In the genomic region with DNA sequence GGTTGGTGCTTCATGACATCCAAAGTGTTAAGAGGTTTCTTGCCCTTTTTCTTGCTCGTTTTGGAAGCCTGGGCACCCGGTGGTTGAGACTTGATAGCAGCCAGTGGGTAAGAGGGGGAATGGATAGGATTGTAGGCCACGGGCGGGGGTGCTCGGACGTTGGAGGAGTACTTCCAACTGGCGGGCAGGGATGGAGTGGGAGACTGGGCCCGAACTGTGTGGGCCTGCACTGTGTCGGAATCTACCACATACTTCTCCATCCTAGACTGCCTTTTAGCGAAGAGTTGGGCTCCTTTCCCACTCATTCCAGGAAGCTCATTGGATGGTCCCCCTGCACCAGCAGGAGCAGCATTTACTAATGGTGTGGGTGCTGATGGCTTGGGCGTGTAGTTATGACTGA, we compare ENCODE assay signal across 15 mouse cellular contexts.
"Had no signal": no experiment of that assay in that cellular context is flagged by ENCODE, and none has a peak within 500 bp of the region (broad histone marks: within the 10 kb centered on the region; RNA-seq: fewer than 3 reads in every experiment).

No protein-coding gene starts in this region.

- ATAC-seq: liver, postnatal 0 days; midbrain, embryonic 13.5 days had no signal

- DNase-seq: kidney, postnatal 10 days; kidney, postnatal 4 days; liver; liver, embryonic 13.5 days; liver, postnatal 0 days; right cerebral cortex, adult 18-20 months; right cerebral cortex, postnatal 25 days; thymus, adult 2 months; thymus, postnatal 25 days had no signal

- H3K4me2 ChIP-seq: limb, embryonic 12.5 days; liver, embryonic 13.5 days; lung, embryonic 15.5 days; midbrain, embryonic 13.5 days; neural tube, embryonic 15.5 days had no signal

- H3K27me3 ChIP-seq: limb, embryonic 12.5 days; liver, embryonic 13.5 days; lung, embryonic 15.5 days; midbrain, embryonic 13.5 days; neural tube, embryonic 15.5 days had no signal

- H3K27ac ChIP-seq: layer of hippocampus, adult 2 months; limb, embryonic 12.5 days; liver, embryonic 13.5 days; lung, embryonic 15.5 days; midbrain, embryonic 13.5 days; neural tube, embryonic 15.5 days had no signal

- H3K4me3 ChIP-seq: layer of hippocampus, adult 2 months; limb, embryonic 12.5 days; liver, embryonic 13.5 days; lung, embryonic 15.5 days; midbrain, embryonic 13.5 days; myocyte; neural tube, embryonic 15.5 days had no signal

- H3K36me3 ChIP-seq: liver, embryonic 13.5 days; lung, embryonic 15.5 days; midbrain, embryonic 13.5 days; neural tube, embryonic 15.5 days had no signal

- H3K9me3 ChIP-seq: limb, embryonic 12.5 days; liver, embryonic 13.5 days; lung, embryonic 15.5 days; midbrain, embryonic 13.5 days; neural tube, embryonic 15.5 days had no signal

- H3K9ac ChIP-seq: limb, embryonic 12.5 days; liver, embryonic 13.5 days; liver, postnatal 0 days; lung, embryonic 15.5 days; midbrain, embryonic 13.5 days; neural tube, embryonic 15.5 days had no signal
